In genomic region chr2:38668802-38669580, GRCm38 (mm10) we compare ENCODE assay signal across 8 mouse cellular contexts. TPM values are rescaled to one million over a fixed set of nuclear protein-coding genes. Genes with fewer than 3 reads are reported as not detected.
A peak's percentile ranks its signal among the peaks of the same experiment; 100 is the strongest.
DNase-seq lines count a peak whose midpoint lies in the region; ATAC-seq lines count a peak whose summit lies in the region.

No protein-coding gene starts in this region.

- H3K4me2 ChIP-seq in forebrain, embryonic 15.5 days (replicated peaks): no peak overlapping the region
- H3K4me2 ChIP-seq in midbrain, embryonic 11.5 days: peak overlapping the region; percentile 30

- no peaks in the 10 kb centered on the region for H3K36me3 ChIP-seq in forebrain, embryonic 15.5 days
- no peaks in the 10 kb centered on the region for H3K36me3 ChIP-seq in midbrain, embryonic 11.5 days (ENCODE audit: control insufficient read depth, insufficient read depth, low read length)

- no peak overlapping the region for H3K9ac ChIP-seq in forebrain, embryonic 15.5 days (replicated peaks)
- H3K9ac ChIP-seq in midbrain, embryonic 11.5 days (ENCODE audit: low read length): 0 out of 2 replicates have a peak overlapping the region, but pooled peaks have one; percentile 12

- no peak overlapping the region for H3K4me3 ChIP-seq in forebrain, embryonic 15.5 days
- H3K4me3 ChIP-seq in midbrain, embryonic 11.5 days (ENCODE audit: low read depth, low read length): no peak overlapping the region

- WGBS in forebrain, embryonic 15.5 days: 13% methylated on average over 17 of the region's 17 CpGs
- WGBS in midbrain, embryonic 11.5 days: 12% methylated on average over 17 of the region's 17 CpGs

- peak; percentile 67 for ATAC-seq in forebrain, embryonic 15.5 days (replicated peaks)
- ATAC-seq in midbrain, embryonic 11.5 days (ENCODE audit: low FRiP score): peak; percentile 76

- H3K27ac ChIP-seq in forebrain, embryonic 15.5 days (replicated peaks): no peak overlapping the region
- no peak overlapping the region for H3K27ac ChIP-seq in midbrain, embryonic 11.5 days (ENCODE audit: low read depth, low read length)

- H3K27me3 ChIP-seq in forebrain, embryonic 15.5 days: no peaks in the 10 kb centered on the region
- no peaks in the 10 kb centered on the region for H3K27me3 ChIP-seq in midbrain, embryonic 11.5 days (ENCODE audit: control insufficient read depth, insufficient read depth, low read length)

- H3K4me1 ChIP-seq in forebrain, embryonic 15.5 days: no peaks in the 10 kb centered on the region
- no peaks in the 10 kb centered on the region for H3K4me1 ChIP-seq in midbrain, embryonic 11.5 days (ENCODE audit: control insufficient read depth, insufficient read depth, low read length)

- peak; percentile 31 to 39 for DNase-seq in lung, adult 18-20 months
- no peak for DNase-seq in lung, postnatal 25 days (ENCODE audit: low spot score)
- DNase-seq in kidney, postnatal 25 days: peak; percentile 51 to 66
- peak; percentile 88 for DNase-seq in midbrain, embryonic 11.5 days (ENCODE audit: low spot score, missing footprints)
- DNase-seq in urinary bladder, postnatal 25 days (ENCODE audit: low spot score): no peak
- no peak for DNase-seq in left cerebral cortex, adult 11 months (ENCODE audit: low spot score)
- no peak for DNase-seq in right cerebral cortex, postnatal 36 days (ENCODE audit: low spot score in 2 of 2)

- no peaks in the 10 kb centered on the region for H3K9me3 ChIP-seq in forebrain, embryonic 15.5 days
- no peaks in the 10 kb centered on the region for H3K9me3 ChIP-seq in midbrain, embryonic 11.5 days (ENCODE audit: control insufficient read depth, low read length)

RNA-seq across cellular contexts. Expression of gene Psmb7, which starts 25.1 kb away (rescaled TPM):
- polyA plus RNA-seq in forebrain, embryonic 15.5 days (2015; fragmentation: Nextera tagmentation; extraction: Ambion mirVana): 302 and 304 TPM in 2 replicates
- 345 and 351 TPM in 2 replicates for polyA plus RNA-seq in midbrain, embryonic 11.5 days (2014; fragmentation: Nextera tagmentation; extraction: Ambion mirVana)

RNA-seq across cellular contexts. Expression of gene Nr5a1, which starts 45.4 kb away (rescaled TPM):
- polyA plus RNA-seq in forebrain, embryonic 15.5 days (2015; fragmentation: Nextera tagmentation; extraction: Ambion mirVana): 0.32 and 2.3 TPM in 2 replicates
- polyA plus RNA-seq in midbrain, embryonic 11.5 days (2014; fragmentation: Nextera tagmentation; extraction: Ambion mirVana): 0.04 TPM in 1 of 2 replicates, not detected in the other

Comparison
In these comparisons a context has a peak if more than half of its experiments do, and no peak if none do; other contexts are left out.
1. DNase-seq: peak in lung, adult 18-20 months (2 of 2), kidney, postnatal 25 days (2 of 2) and midbrain, embryonic 11.5 days (single experiment); none in lung, postnatal 25 days (single experiment), urinary bladder, postnatal 25 days (single experiment), left cerebral cortex, adult 11 months (single experiment) and right cerebral cortex, postnatal 36 days (0 of 2).